Mouse (Mus musculus): Measurements from ENCODE around the gene Catip. TPM values are rescaled to one million over a fixed set of nuclear protein-coding genes. Genes with fewer than 3 reads are reported as not detected.
"Not testable (repeated sequence)": the region's sequence is repeated elsewhere in the genome, so short reads cannot be mapped to it uniquely, and the experiment has no call there.

The Catip gene
- polyA plus RNA-seq, 1 experiment from 2014 or later, result 0.73 TPM

GRCm38 (mm10) chr1:74395290-74395689 is 33.4 kb downstream of the Catip start:
- WGBS, result 86% methylated on average over 13 of the region's 13 CpGs
- ATAC-seq (ENCODE audit: low read depth), result no peak

GRCm38 (mm10) chr1:74396456-74397222 is 34.7 kb downstream of the Catip start:
- not testable (repeated sequence) for ATAC-seq (ENCODE audit: low read depth); H3K9me3 ChIP-seq; H3K27me3 ChIP-seq
- Histone ChIP-seq H3K27ac (replicated peaks) (0 out of 2 replicates have a peak overlapping the region, but pooled peaks have one; percentile 59), H3K4me2 (peak overlapping the region; percentile 77), H3K4me1 (replicated peaks) (peaks cover 35% of the 10 kb centered on the region), H3K36me3 (peaks cover 19% of the 10 kb centered on the region), H3K4me3 (peak overlapping the region; percentile 44), H3K9ac (peak overlapping the region; percentile 68)
- WGBS, result 7% methylated on average over 12 of the region's 12 CpGs

More at GRCm38 (mm10) chr1:74395290-74395689, 33.4 kb downstream of the Catip start:
- Histone ChIP-seq H3K27me3 (no peaks in the 10 kb centered on the region), H3K27ac (replicated peaks) (no peak overlapping the region), H3K9me3 (no peaks in the 10 kb centered on the region), H3K4me3 (no peak overlapping the region), H3K4me2 (no peak overlapping the region), H3K9ac (no peak overlapping the region), H3K4me1 (replicated peaks) (peaks cover 45% of the 10 kb centered on the region), H3K36me3 (peaks cover 19% of the 10 kb centered on the region)

- H3K27me3 ChIP-seq, result no peaks in the 10 kb centered on the region
- H3K4me1 ChIP-seq (replicated peaks), result peaks cover 31% of the 10 kb centered on the region
- H3K4me3 ChIP-seq, result peak overlapping the region; percentile 44
- H3K36me3 ChIP-seq, result peaks cover 19% of the 10 kb centered on the region
- WGBS, result under 1% methylated on average over 40 of the region's 41 CpGs
- ATAC-seq (ENCODE audit: low read depth), result peak; percentile 83
- peak overlapping the region; percentile 68 for H3K9ac ChIP-seq
- H3K9me3 ChIP-seq, result no peaks in the 10 kb centered on the region
- peak overlapping the region; percentile 59 for H3K27ac ChIP-seq (replicated peaks)
- peak overlapping the region; percentile 77 for H3K4me2 ChIP-seq
Measured at GRCm38 (mm10) chr1:74397268-74397918, 35.5 kb downstream of the Catip start.

- peaks cover 19% of the 10 kb centered on the region for H3K36me3 ChIP-seq
- peak overlapping the region; percentile 44 for H3K4me3 ChIP-seq
- peak; percentile 19 for ATAC-seq (ENCODE audit: low read depth)
- 4% methylated on average over 11 of the region's 11 CpGs for WGBS
- H3K27me3 ChIP-seq, result no peaks in the 10 kb centered on the region
- peak overlapping the region; percentile 77 for H3K4me2 ChIP-seq
- peak overlapping the region; percentile 68 for H3K9ac ChIP-seq
- peaks cover 25% of the 10 kb centered on the region for H3K4me1 ChIP-seq (replicated peaks)
- no peaks in the 10 kb centered on the region for H3K9me3 ChIP-seq
- peak overlapping the region; percentile 59 for H3K27ac ChIP-seq (replicated peaks)
Measured at GRCm38 (mm10) chr1:74397919-74398451, 36.1 kb downstream of the Catip start.

GRCm38 (mm10) chr1:74400531-74400930 is 38.6 kb downstream of the Catip start:
- H3K27me3 ChIP-seq, result no peaks in the 10 kb centered on the region
- no peak overlapping the region for H3K9ac ChIP-seq
- WGBS, result 86% methylated on average over 3 of the region's 3 CpGs
- peaks cover 16% of the 10 kb centered on the region for H3K4me1 ChIP-seq (replicated peaks)
- 0 out of 2 replicates have a peak, but pooled peaks cover under 1% of the 10 kb centered on the region for H3K36me3 ChIP-seq
- no peak overlapping the region for H3K4me3 ChIP-seq
- H3K27ac ChIP-seq (replicated peaks), result no peak overlapping the region
- H3K4me2 ChIP-seq, result no peak overlapping the region
- ATAC-seq (ENCODE audit: low read depth), result no peak
- H3K9me3 ChIP-seq, result no peaks in the 10 kb centered on the region

- no peak overlapping the region for H3K4me2 ChIP-seq
- H3K9ac ChIP-seq, result no peak overlapping the region
- no peaks in the 10 kb centered on the region for H3K9me3 ChIP-seq
- no peak overlapping the region for H3K4me3 ChIP-seq
- H3K4me1 ChIP-seq (replicated peaks), result peaks cover 16% of the 10 kb centered on the region
- no peaks in the 10 kb centered on the region for H3K27me3 ChIP-seq
- H3K36me3 ChIP-seq, result no peaks in the 10 kb centered on the region
- H3K27ac ChIP-seq (replicated peaks), result no peak overlapping the region
- WGBS, result 57% methylated on average over 16 of the region's 16 CpGs
- ATAC-seq (ENCODE audit: low read depth), result no peak
Measured at GRCm38 (mm10) chr1:74401015-74401702, 39.3 kb downstream of the Catip start.

GRCm38 (mm10) chr1:74404206-74404605 is 42.3 kb downstream of the Catip start:
- Histone ChIP-seq H3K9ac (no peak overlapping the region), H3K27me3 (no peaks in the 10 kb centered on the region), H3K36me3 (no peaks in the 10 kb centered on the region), H3K4me2 (no peak overlapping the region), H3K4me1 (replicated peaks) (no peaks in the 10 kb centered on the region), H3K27ac (replicated peaks) (no peak overlapping the region), H3K9me3 (no peaks in the 10 kb centered on the region), H3K4me3 (no peak overlapping the region)
- ATAC-seq (ENCODE audit: low read depth), result no peak
- WGBS, result 94% methylated on average over 4 of the region's 4 CpGs

- Histone ChIP-seq H3K4me1 (replicated peaks) (no peaks in the 10 kb centered on the region), H3K27me3 (no peaks in the 10 kb centered on the region), H3K9ac (no peak within 1 kb of the TSS), H3K4me3 (no peak within 1 kb of the TSS), H3K27ac (replicated peaks) (no peak within 1 kb of the TSS), H3K4me2 (no peak within 1 kb of the TSS), H3K9me3 (no peaks in the 10 kb centered on the region), H3K36me3 (no peaks in the 10 kb centered on the region)
- ATAC-seq (ENCODE audit: low read depth), result no peak
- WGBS, result 28% methylated on average over 14 of the region's 15 CpGs
Measured at GRCm38 (mm10) chr1:74408589-74409504, 46.9 kb downstream of the Catip start, which contains the start of gene Vil1. Vil1 (plus strand) TSS chr1:74409376.

GRCm38 (mm10) chr1:74411753-74412325 is 49.9 kb downstream of the Catip start:
- WGBS, result 70% methylated on average over 2 of the region's 2 CpGs
- no peaks in the 10 kb centered on the region for H3K9me3 ChIP-seq

GRCm38 (mm10) chr1:74412711-74413110 is 50.8 kb downstream of the Catip start:
- H3K4me3 ChIP-seq, result no peak overlapping the region
- H3K36me3 ChIP-seq, result no peaks in the 10 kb centered on the region
- no peak for ATAC-seq (ENCODE audit: low read depth)
- H3K9ac ChIP-seq, result no peak overlapping the region
- H3K9me3 ChIP-seq, result no peaks in the 10 kb centered on the region
- WGBS, result 83% methylated on average over 8 of the region's 8 CpGs
- no peaks in the 10 kb centered on the region for H3K4me1 ChIP-seq (replicated peaks)
- no peaks in the 10 kb centered on the region for H3K27me3 ChIP-seq
- no peak overlapping the region for H3K4me2 ChIP-seq
- no peak overlapping the region for H3K27ac ChIP-seq (replicated peaks)

More at GRCm38 (mm10) chr1:74411753-74412325, 49.9 kb downstream of the Catip start:
- no peak overlapping the region for H3K4me3 ChIP-seq
- H3K27me3 ChIP-seq, result no peaks in the 10 kb centered on the region
- ATAC-seq (ENCODE audit: low read depth), result no peak
- no peak overlapping the region for H3K27ac ChIP-seq (replicated peaks)
- H3K9ac ChIP-seq, result no peak overlapping the region
- no peaks in the 10 kb centered on the region for H3K36me3 ChIP-seq
- H3K4me2 ChIP-seq, result no peak overlapping the region
- H3K4me1 ChIP-seq (replicated peaks), result no peaks in the 10 kb centered on the region

- H3K36me3 ChIP-seq, result no peaks in the 10 kb centered on the region
- H3K27me3 ChIP-seq, result no peaks in the 10 kb centered on the region
- H3K9me3 ChIP-seq, result no peaks in the 10 kb centered on the region
- H3K4me1 ChIP-seq (replicated peaks), result no peaks in the 10 kb centered on the region
- no peak overlapping the region for H3K4me2 ChIP-seq
- H3K4me3 ChIP-seq, result no peak overlapping the region
- ATAC-seq (ENCODE audit: low read depth), result no peak
- H3K9ac ChIP-seq, result no peak overlapping the region
- no peak overlapping the region for H3K27ac ChIP-seq (replicated peaks)
- WGBS, result 44% methylated on average over 4 of the region's 4 CpGs
Measured at GRCm38 (mm10) chr1:74415143-74415542, 53.2 kb downstream of the Catip start.

Data from neural tube, embryonic 13.5 days (tissue).